25 mouse cellular contexts compared by ENCODE assay signal in genomic region chr11:42775074-42775676, GRCm38 (mm10).
A peak's percentile ranks its signal among the peaks of the same experiment; 100 is the strongest.
DNase-seq lines count a peak whose midpoint lies in the region; ATAC-seq and TF ChIP-seq lines count a peak whose summit lies in the region.
"Had no signal": no experiment of that assay in that cellular context is flagged by ENCODE, and none has a peak within 500 bp of the region (broad histone marks: within the 10 kb centered on the region; RNA-seq: fewer than 3 reads in every experiment).

No protein-coding gene starts in this region.

- WGBS in forebrain, embryonic 11.5 days = 61% methylated on average over 4 of the region's 4 CpGs
- 72% methylated on average over 4 of the region's 4 CpGs for WGBS in forebrain, embryonic 10.5 days
- WGBS in midbrain, embryonic 16.5 days = 66% methylated on average over 4 of the region's 4 CpGs
- WGBS in midbrain, embryonic 11.5 days = 73% methylated on average over 4 of the region's 4 CpGs
- WGBS in forebrain, postnatal 0 days = 27% methylated on average over 4 of the region's 4 CpGs
- 56% methylated on average over 4 of the region's 4 CpGs for WGBS in intestine, embryonic 16.5 days

- no peak overlapping the region for H3K4me2 ChIP-seq in forebrain, embryonic 11.5 days (ENCODE audit: low read depth, low read length, severe bottlenecking)
- no peak overlapping the region for H3K4me2 ChIP-seq in midbrain, embryonic 16.5 days (ENCODE audit: low read length)
- H3K4me2 ChIP-seq in midbrain, embryonic 11.5 days = no peak overlapping the region
- H3K4me2 ChIP-seq in forebrain, postnatal 0 days (ENCODE audit: low read depth) = no peak overlapping the region
- H3K4me2 ChIP-seq in intestine, embryonic 16.5 days (ENCODE audit: low read depth, low read length) = no peak overlapping the region
- H3K4me2 ChIP-seq: intestine, embryonic 15.5 days; kidney, embryonic 15.5 days; liver, embryonic 11.5 days; midbrain, embryonic 12.5 days had no signal

- H3K9me3 ChIP-seq in forebrain, embryonic 11.5 days (ENCODE audit: control insufficient read depth, low read length) = no peaks in the 10 kb centered on the region
- no peaks in the 10 kb centered on the region for H3K9me3 ChIP-seq in forebrain, embryonic 10.5 days
- H3K9me3 ChIP-seq in midbrain, embryonic 16.5 days (replicated peaks; ENCODE audit: control insufficient read depth, low read length, poor library complexity, severe bottlenecking) = no peaks in the 10 kb centered on the region
- H3K9me3 ChIP-seq in midbrain, embryonic 11.5 days (ENCODE audit: control insufficient read depth, low read length) = no peaks in the 10 kb centered on the region
- 0 out of 2 replicates have a peak, but pooled peaks cover 5% of the 10 kb centered on the region for H3K9me3 ChIP-seq in forebrain, postnatal 0 days (ENCODE audit: low read length)
- H3K9me3 ChIP-seq in intestine, embryonic 16.5 days (ENCODE audit: control insufficient read depth, low read length) = no peaks in the 10 kb centered on the region
- H3K9me3 ChIP-seq: hindbrain, embryonic 10.5 days; intestine, embryonic 15.5 days; kidney, embryonic 15.5 days; limb, embryonic 10.5 days; midbrain, embryonic 12.5 days had no signal

- no peak for TF ChIP-seq CTCF in forebrain, postnatal 0 days (IDR thresholded peaks at IDR 0.05; ENCODE audit: low read depth)

- H3K4me1 ChIP-seq in forebrain, embryonic 11.5 days (replicated peaks; ENCODE audit: control insufficient read depth, insufficient read depth, low read length) = peaks cover 2% of the 10 kb centered on the region; the same call in 1 of the 2 replicates
- peaks cover 12% of the 10 kb centered on the region for H3K4me1 ChIP-seq in forebrain, embryonic 10.5 days
- 0 out of 2 replicates have a peak, but pooled peaks cover 4% of the 10 kb centered on the region for H3K4me1 ChIP-seq in midbrain, embryonic 16.5 days (ENCODE audit: control insufficient read depth, insufficient read depth, low read length)
- H3K4me1 ChIP-seq in midbrain, embryonic 11.5 days (ENCODE audit: control insufficient read depth, insufficient read depth, low read length) = no peaks in the 10 kb centered on the region
- H3K4me1 ChIP-seq in forebrain, postnatal 0 days (ENCODE audit: insufficient read depth) = peaks cover 5% of the 10 kb centered on the region; the same call in 1 of the 2 replicates
- H3K4me1 ChIP-seq in intestine, embryonic 16.5 days (ENCODE audit: control insufficient read depth, insufficient read depth, low read length) = no peaks in the 10 kb centered on the region
- H3K4me1 ChIP-seq: hindbrain, embryonic 10.5 days; intestine, embryonic 15.5 days; kidney, embryonic 15.5 days; limb, embryonic 10.5 days; midbrain, embryonic 12.5 days had no signal

- H3K27ac ChIP-seq in forebrain, embryonic 11.5 days (ENCODE audit: low read depth, low read length) = no peak overlapping the region
- H3K27ac ChIP-seq in forebrain, embryonic 10.5 days = no peak overlapping the region
- no peak overlapping the region for H3K27ac ChIP-seq in midbrain, embryonic 16.5 days (ENCODE audit: low read length)
- H3K27ac ChIP-seq in midbrain, embryonic 11.5 days (ENCODE audit: low read depth, low read length) = no peak overlapping the region
- no peak overlapping the region for H3K27ac ChIP-seq in forebrain, postnatal 0 days (ENCODE audit: low read depth, low read length)
- no peak overlapping the region for H3K27ac ChIP-seq in intestine, embryonic 16.5 days (ENCODE audit: low read length)
- H3K27ac ChIP-seq: heart, adult 2 months; hindbrain, embryonic 10.5 days; intestine, embryonic 15.5 days; kidney, embryonic 15.5 days; limb, embryonic 10.5 days; midbrain, embryonic 12.5 days; stomach, postnatal 0 days had no signal

- no peak overlapping the region for H3K4me3 ChIP-seq in forebrain, embryonic 11.5 days (ENCODE audit: low read depth, low read length)
- H3K4me3 ChIP-seq in forebrain, embryonic 10.5 days = no peak overlapping the region
- no peak overlapping the region for H3K4me3 ChIP-seq in midbrain, embryonic 16.5 days (ENCODE audit: low read depth, low read length)
- H3K4me3 ChIP-seq in midbrain, embryonic 11.5 days (ENCODE audit: low read depth, low read length) = no peak overlapping the region
- H3K4me3 ChIP-seq in forebrain, postnatal 0 days (ENCODE audit: low read depth, low read length) = no peak overlapping the region
- no peak overlapping the region for H3K4me3 ChIP-seq in intestine, embryonic 16.5 days (ENCODE audit: low read length)
- H3K4me3 ChIP-seq: erythroblast, embryonic 14.5 days; heart, adult 2 months; hindbrain, embryonic 10.5 days; intestine, embryonic 15.5 days; kidney, embryonic 15.5 days; limb, embryonic 10.5 days; midbrain, embryonic 12.5 days had no signal

- no peaks in the 10 kb centered on the region for H3K27me3 ChIP-seq in forebrain, embryonic 11.5 days (ENCODE audit: control insufficient read depth, insufficient read depth, low read length)
- no peaks in the 10 kb centered on the region for H3K27me3 ChIP-seq in forebrain, embryonic 10.5 days (ENCODE audit: poor library complexity, severe bottlenecking)
- H3K27me3 ChIP-seq in midbrain, embryonic 16.5 days (ENCODE audit: control insufficient read depth, insufficient read depth, low read depth, low read length) = no peaks in the 10 kb centered on the region
- H3K27me3 ChIP-seq in midbrain, embryonic 11.5 days (ENCODE audit: control insufficient read depth, insufficient read depth, low read length) = no peaks in the 10 kb centered on the region
- no peaks in the 10 kb centered on the region for H3K27me3 ChIP-seq in forebrain, postnatal 0 days (ENCODE audit: insufficient read depth, low read length)
- no peaks in the 10 kb centered on the region for H3K27me3 ChIP-seq in intestine, embryonic 16.5 days (replicated peaks; ENCODE audit: control insufficient read depth, insufficient read depth, low read length)
- H3K27me3 ChIP-seq: CH12.LX; intestine, embryonic 15.5 days; kidney, embryonic 15.5 days; midbrain, embryonic 12.5 days had no signal

- DNase-seq in forebrain, embryonic 11.5 days (ENCODE audit: low spot score) = no peak
- DNase-seq in forebrain, embryonic 10.5 days (ENCODE audit: extremely low spot score, low spot score) = no peak
- DNase-seq in midbrain, embryonic 11.5 days (ENCODE audit: low spot score, missing footprints) = no peak
- peak; percentile 23 for DNase-seq in forebrain, postnatal 0 days
- DNase-seq in right cerebral cortex, postnatal 36 days (ENCODE audit: low spot score in 2 of 2) = peak; percentile 3 to 27
- DNase-seq in cerebellum, postnatal 25 days = no peak
- DNase-seq: cerebellum, adult 11 months; cerebellum, postnatal 14 days; gastrocnemius, postnatal 10 days; heart, adult 2 months; lung, adult 2 months; lung, postnatal 4 days; retina, postnatal 1 day; thymus, postnatal 14 days had no signal

- no peaks in the 10 kb centered on the region for H3K36me3 ChIP-seq in forebrain, embryonic 11.5 days (ENCODE audit: control insufficient read depth, insufficient read depth, low read length)
- H3K36me3 ChIP-seq in forebrain, embryonic 10.5 days (replicated peaks) = no peaks in the 10 kb centered on the region
- H3K36me3 ChIP-seq in midbrain, embryonic 16.5 days (ENCODE audit: control insufficient read depth, insufficient read depth, low read length) = no peaks in the 10 kb centered on the region
- H3K36me3 ChIP-seq in midbrain, embryonic 11.5 days (ENCODE audit: control insufficient read depth, insufficient read depth, low read length) = no peaks in the 10 kb centered on the region
- H3K36me3 ChIP-seq in forebrain, postnatal 0 days (ENCODE audit: insufficient read depth) = no peaks in the 10 kb centered on the region
- H3K36me3 ChIP-seq in intestine, embryonic 16.5 days (ENCODE audit: control insufficient read depth, insufficient read depth, low read length) = no peaks in the 10 kb centered on the region
- H3K36me3 ChIP-seq: hindbrain, embryonic 10.5 days; intestine, embryonic 15.5 days; kidney, embryonic 15.5 days; limb, embryonic 10.5 days; midbrain, embryonic 12.5 days had no signal

- H3K9ac ChIP-seq in forebrain, embryonic 11.5 days (ENCODE audit: low read length) = no peak overlapping the region
- H3K9ac ChIP-seq in midbrain, embryonic 16.5 days (ENCODE audit: low read depth, low read length) = no peak overlapping the region
- H3K9ac ChIP-seq in midbrain, embryonic 11.5 days (ENCODE audit: low read length) = no peak overlapping the region
- H3K9ac ChIP-seq in forebrain, postnatal 0 days = no peak overlapping the region
- no peak overlapping the region for H3K9ac ChIP-seq in intestine, embryonic 16.5 days (ENCODE audit: low read depth, low read length)
- H3K9ac ChIP-seq: intestine, embryonic 15.5 days; kidney, embryonic 15.5 days; midbrain, embryonic 12.5 days had no signal

- peak; percentile 88 for ATAC-seq in forebrain, embryonic 11.5 days (replicated peaks; ENCODE audit: low FRiP score)
- 0 out of 2 replicates have a peak, but pooled peaks have one; percentile 62 for ATAC-seq in midbrain, embryonic 16.5 days
- ATAC-seq in midbrain, embryonic 11.5 days (ENCODE audit: low FRiP score) = no peak
- peak; percentile 60 for ATAC-seq in forebrain, postnatal 0 days
- ATAC-seq in intestine, embryonic 16.5 days = no peak
- ATAC-seq: intestine, embryonic 15.5 days had no signal

Comparison
In these comparisons a context has a peak if more than half of its experiments do, and no peak if none do; other contexts are left out.
1. ATAC-seq: peak in forebrain, embryonic 11.5 days (single experiment), midbrain, embryonic 16.5 days (single experiment) and forebrain, postnatal 0 days (single experiment); none in midbrain, embryonic 11.5 days (single experiment) and intestine, embryonic 16.5 days (single experiment).
2. DNase-seq: peak in forebrain, postnatal 0 days (single experiment) and right cerebral cortex, postnatal 36 days (2 of 2); none in forebrain, embryonic 11.5 days (single experiment), forebrain, embryonic 10.5 days (single experiment), midbrain, embryonic 11.5 days (single experiment) and cerebellum, postnatal 25 days (0 of 2).